Mouse (Mus musculus) thymus, adult 2 months (tissue): ENCODE measurements at regions not wholly inside any gene's neighbourhood (a gene's known extent, or its start where the extent isn't known, plus 50 kb on each side); places are given as distances from the start of the nearest gene placed in this dataset.

Experiments
- DNase-seq: peaks from one replicate; pipeline ENCODE4 v3.0.0; 2021
- H3K27ac ChIP-seq: fragments of 200-500 bp; 2 replicates; pipeline ENCODE4 v1.5.1; 2012; ENCODE audit warnings: low read length, control low read depth; ENCODE audit not compliant: control insufficient read depth, insufficient read depth
- H3K27me3 ChIP-seq: fragments of 200-500 bp; 2 replicates; pipeline ENCODE4 v1.6.1; 2012; ENCODE audit warnings: mild to moderate bottlenecking, low read length, moderate library complexity, mixed read lengths; ENCODE audit not compliant: control insufficient read depth, insufficient read depth
- H3K36me3 ChIP-seq: fragments of 200-500 bp; 2 replicates; pipeline ENCODE4 v1.6.1; 2012; ENCODE audit warnings: mild to moderate bottlenecking, low read length, moderate library complexity; ENCODE audit not compliant: control insufficient read depth, insufficient read depth
- H3K4me1 ChIP-seq: fragments of 200-500 bp; replicated peaks from 2 replicates; pipeline ENCODE4 v1.6.1; 2012; ENCODE audit warnings: low read length; ENCODE audit not compliant: control insufficient read depth, insufficient read depth
- H3K4me3 ChIP-seq: fragments of 200-500 bp; 2 replicates; pipeline ENCODE4 v1.5.1; 2012; ENCODE audit warnings: mild to moderate bottlenecking, low read length, control low read depth, moderate library complexity; ENCODE audit not compliant: control insufficient read depth, insufficient read depth
- CTCF ChIP-seq: fragments of 200-500 bp; IDR thresholded peaks from 2 replicates; pipeline ENCODE4 v1.5.1; 2012; ENCODE audit warnings: mild to moderate bottlenecking, control low read depth, low read length, moderate library complexity, borderline replicate concordance; ENCODE audit not compliant: control insufficient read depth, poor library complexity, insufficient read depth; ENCODE audit errors: extremely low read depth
- POLR2A ChIP-seq: fragments of 200-500 bp; IDR thresholded peaks from 2 replicates; pipeline ENCODE4 v1.6.1; 2012; ENCODE audit warnings: mild to moderate bottlenecking, low read length, control low read depth, moderate library complexity; ENCODE audit not compliant: control insufficient read depth, poor library complexity, insufficient read depth; ENCODE audit errors: extremely low read depth
- WGBS: fragments of 180-500 bp; shearing (Covaris S2); methylation state at CpG from one replicate; pipeline ENCODE4 v1.1.7; 2018; 5-methylcytosine and 5-hydroxymethylcytosine counted together

- no peaks in the 10 kb centered on the region for H3K4me1 ChIP-seq
- H3K27ac ChIP-seq = no peak overlapping the region
- no peak for DNase-seq
- H3K36me3 ChIP-seq = no peaks in the 10 kb centered on the region
- 95% methylated on average over 11 of the region's 11 CpGs for WGBS
- H3K4me3 ChIP-seq = no peak overlapping the region
- no peaks in the 10 kb centered on the region for H3K27me3 ChIP-seq
- TF ChIP-seq CTCF (no peak), POLR2A (no peak)
Measured at GRCm38 (mm10) chr8:116064562-116064961, 357.0 kb upstream of the Maf start.

GRCm38 (mm10) chr8:116063541-116063940 is 355.9 kb upstream of the Maf start:
- Histone ChIP-seq H3K27me3 (no peaks in the 10 kb centered on the region), H3K36me3 (no peaks in the 10 kb centered on the region), H3K27ac (no peak overlapping the region), H3K4me1 (no peaks in the 10 kb centered on the region), H3K4me3 (no peak overlapping the region)
- 89% methylated on average over 5 of the region's 5 CpGs for WGBS
- TF ChIP-seq POLR2A = no peak
- TF ChIP-seq CTCF = no peak
- DNase-seq = no peak

GRCm38 (mm10) chr8:116053483-116053882 is 345.9 kb upstream of the Maf start:
- Histone ChIP-seq H3K4me1 (no peaks in the 10 kb centered on the region), H3K36me3 (no peaks in the 10 kb centered on the region), H3K27ac (no peak overlapping the region), H3K4me3 (no peak overlapping the region), H3K27me3 (no peaks in the 10 kb centered on the region)
- TF ChIP-seq CTCF = no peak
- WGBS = 78% methylated on average over 7 of the region's 7 CpGs
- no peak for DNase-seq

GRCm38 (mm10) chr8:116053043-116053442 is 345.4 kb upstream of the Maf start:
- Histone ChIP-seq H3K4me1 (no peaks in the 10 kb centered on the region), H3K4me3 (no peak overlapping the region), H3K27me3 (no peaks in the 10 kb centered on the region), H3K27ac (no peak overlapping the region), H3K36me3 (no peaks in the 10 kb centered on the region)
- no peak for DNase-seq
- 88% methylated on average over 6 of the region's 6 CpGs for WGBS
- TF ChIP-seq CTCF (no peak), POLR2A (no peak)

GRCm38 (mm10) chr8:116048480-116048879 is 340.9 kb upstream of the Maf start:
- TF ChIP-seq CTCF (no peak), POLR2A (no peak)
- WGBS = 55% methylated on average over 10 of the region's 10 CpGs

GRCm38 (mm10) chr8:116046859-116047258 is 339.3 kb upstream of the Maf start:
- Histone ChIP-seq H3K36me3 (no peaks in the 10 kb centered on the region), H3K27ac (no peak overlapping the region), H3K4me3 (no peak overlapping the region), H3K4me1 (no peaks in the 10 kb centered on the region), H3K27me3 (no peaks in the 10 kb centered on the region)
- TF ChIP-seq POLR2A (no peak), CTCF (no peak)
- 84% methylated on average over 3 of the region's 3 CpGs for WGBS
- DNase-seq = no peak

More at GRCm38 (mm10) chr8:116048480-116048879, 340.9 kb upstream of the Maf start:
- Histone ChIP-seq H3K4me3 (no peak overlapping the region), H3K4me1 (no peaks in the 10 kb centered on the region), H3K27ac (no peak overlapping the region), H3K27me3 (no peaks in the 10 kb centered on the region), H3K36me3 (no peaks in the 10 kb centered on the region)
- DNase-seq = no peak

- Histone ChIP-seq H3K36me3 (no peaks in the 10 kb centered on the region), H3K27ac (no peak overlapping the region), H3K4me1 (no peaks in the 10 kb centered on the region), H3K4me3 (no peak overlapping the region), H3K27me3 (no peaks in the 10 kb centered on the region)
- WGBS = 87% methylated on average over 3 of the region's 3 CpGs
- TF ChIP-seq CTCF (no peak), POLR2A (no peak)
- no peak for DNase-seq
Measured at GRCm38 (mm10) chr8:116045526-116045925, 337.9 kb upstream of the Maf start.
